Mouse (Mus musculus): ENCODE results near the gene Zdhhc17. TPM values are rescaled to one million over a fixed set of nuclear protein-coding genes. Genes with fewer than 3 reads are reported as not detected.

Gene Zdhhc17
- polyA plus RNA-seq (2014; fragmentation: Illumina TruSeq; extraction: RNeasy Lipid Tissue Mini Kit (QIAGEN cat#74804); ENCODE audit: low read depth, low replicate concordance) = 50.8 TPM

GRCm38 (mm10) chr10:111009641-111010479, at the start of gene Zdhhc17:
Zdhhc17 (minus strand) TSS chr10:111010140.

GRCm38 (mm10) chr10:110919531-110920343, 90.2 kb downstream of the Zdhhc17 start, which contains the start of gene Csrp2:
Csrp2 (plus strand) TSS chr10:110919789.

Other genes starting within 250 kb of the Zdhhc17 start
- 86.7 TPM for gene Csrp2, start 90.4 kb downstream of the Zdhhc17 start, polyA plus RNA-seq (2014; fragmentation: Illumina TruSeq; extraction: RNeasy Lipid Tissue Mini Kit (QIAGEN cat#74804); ENCODE audit: low read depth, low replicate concordance)
- 36.2 TPM for gene Osbpl8, start 154.6 kb upstream of the Zdhhc17 start, polyA plus RNA-seq (2014; fragmentation: Illumina TruSeq; extraction: RNeasy Lipid Tissue Mini Kit (QIAGEN cat#74804); ENCODE audit: low read depth, low replicate concordance)